Mouse (Mus musculus): Measurements from ENCODE around the gene Ap5z1. TPM values are rescaled to one million over a fixed set of nuclear protein-coding genes. Genes with fewer than 3 reads are reported as not detected.

Gene Ap5z1
- polyA plus RNA-seq, 1 experiment from 2014 or later, result 6.0 TPM

DNA sequence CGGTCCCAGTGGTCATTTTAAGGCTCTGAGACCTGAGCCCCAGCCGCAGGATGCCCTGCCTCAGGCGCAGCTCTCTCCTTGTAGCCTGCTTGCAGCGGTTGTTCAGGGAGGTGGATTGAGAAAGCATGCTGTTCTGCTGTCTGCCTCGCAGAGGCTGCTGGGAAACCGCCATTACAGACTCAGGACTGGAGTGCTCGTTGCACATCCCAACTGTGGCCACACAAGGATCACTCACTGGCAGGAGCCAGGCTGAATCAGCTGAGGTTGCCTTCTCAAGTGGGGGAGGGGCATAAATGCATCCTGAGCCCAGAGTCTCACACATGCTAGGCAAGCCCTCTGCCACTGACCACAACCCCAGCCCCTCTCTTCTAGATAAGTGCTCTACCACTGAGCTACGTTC is 18.0 kb upstream of the Ap5z1 start:
- H3K4me2 ChIP-seq (ENCODE audit: low read length), result no peak overlapping the region
- no peaks in the 10 kb centered on the region for H3K27me3 ChIP-seq (ENCODE audit: control insufficient read depth, insufficient read depth, low read length)
- no peak overlapping the region for H3K4me3 ChIP-seq (ENCODE audit: control insufficient read depth in 1 of 2, insufficient read depth in 1 of 2, low read depth in 1 of 2, low read length in 2 of 2)
- no peak overlapping the region for H3K27ac ChIP-seq (replicated peaks in 1 of 2; ENCODE audit: control insufficient read depth in 1 of 2, insufficient read depth in 1 of 2, low read depth in 2 of 2, low read length in 2 of 2)
- H3K9me3 ChIP-seq (ENCODE audit: control insufficient read depth, low read length), result no peaks in the 10 kb centered on the region
- no peak for ATAC-seq (ENCODE audit: insufficient number of reproducible peaks, insufficient read depth, low FRiP score, low read depth)
- H3K9ac ChIP-seq (ENCODE audit: low read length), result no peak overlapping the region
- 36% methylated on average over 8 of the region's 8 CpGs for WGBS
- H3K36me3 ChIP-seq (ENCODE audit: control insufficient read depth, insufficient read depth, low read length), result peaks cover 20% of the 10 kb centered on the region
- peaks cover 23 to 43% of the 10 kb centered on the region in 2 experiments for H3K4me1 ChIP-seq (ENCODE audit: control insufficient read depth in 2 of 2, insufficient read depth in 2 of 2, low read length in 2 of 2)

DNA sequence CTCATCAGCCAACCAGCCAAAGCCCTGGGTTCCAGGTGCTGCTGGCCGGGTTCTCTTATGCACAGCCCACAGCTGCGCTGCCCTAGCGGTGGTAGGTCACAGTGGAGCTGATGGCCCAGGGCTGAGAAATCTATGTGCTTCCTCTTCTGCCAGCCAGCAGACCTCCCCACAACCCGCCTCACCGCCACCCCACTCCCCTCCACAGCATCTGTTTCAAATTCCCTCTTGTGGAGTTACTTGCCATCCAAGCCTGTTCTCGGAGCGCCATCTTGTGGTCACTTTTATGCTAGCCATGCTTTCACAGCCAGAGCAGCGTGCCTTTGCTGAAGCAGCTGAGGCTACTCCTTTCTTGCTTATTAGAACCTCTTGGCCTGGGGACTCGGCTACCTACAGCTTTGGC is 15.7 kb upstream of the Ap5z1 start:
- Histone ChIP-seq H3K9ac (ENCODE audit: low read length) (no peak overlapping the region), H3K4me2 (ENCODE audit: low read length) (no peak overlapping the region), H3K27me3 (ENCODE audit: control insufficient read depth, insufficient read depth, low read length) (no peaks in the 10 kb centered on the region), H3K27ac (replicated peaks in 1 of 2; ENCODE audit: control insufficient read depth in 1 of 2, insufficient read depth in 1 of 2, low read depth in 2 of 2, low read length in 2 of 2) (no peak overlapping the region), H3K9me3 (ENCODE audit: control insufficient read depth, low read length) (no peaks in the 10 kb centered on the region), H3K4me1 (ENCODE audit: control insufficient read depth in 2 of 2, insufficient read depth in 2 of 2, low read length in 2 of 2) (peaks cover 15 to 31% of the 10 kb centered on the region in 2 experiments; a peak in 3 of 4 replicates), H3K36me3 (ENCODE audit: control insufficient read depth, insufficient read depth, low read length) (peaks cover 36% of the 10 kb centered on the region), H3K4me3 (ENCODE audit: control insufficient read depth in 1 of 2, insufficient read depth in 1 of 2, low read depth in 1 of 2, low read length in 2 of 2) (no peak overlapping the region)
- 0 out of 2 replicates have a peak, but pooled peaks have one; percentile 17 for ATAC-seq (ENCODE audit: insufficient number of reproducible peaks, insufficient read depth, low FRiP score, low read depth)
- 10% methylated on average over 9 of the region's 9 CpGs for WGBS

DNA sequence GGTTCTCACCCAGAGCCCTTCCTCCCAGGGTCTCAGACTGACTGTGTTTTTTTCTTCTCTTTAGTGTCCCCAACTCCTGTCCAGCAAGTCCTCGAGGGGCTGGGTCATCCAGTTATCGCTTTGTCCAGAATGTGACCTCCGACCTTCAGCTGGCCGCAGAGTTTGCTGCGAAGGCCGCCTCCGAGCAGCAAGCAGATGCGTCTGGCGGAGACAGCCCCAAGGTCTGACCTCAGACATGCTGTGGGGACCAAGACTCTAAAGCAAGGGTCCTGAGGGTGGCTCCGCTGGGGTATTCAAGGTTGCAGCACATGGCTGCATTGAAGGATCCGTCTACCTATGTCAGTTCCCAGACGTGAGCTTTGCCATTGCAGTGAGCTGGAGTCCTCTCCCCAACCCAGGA is 15.1 kb upstream of the Ap5z1 start:
- H3K36me3 ChIP-seq (ENCODE audit: control insufficient read depth, insufficient read depth, low read length), result peaks cover 40% of the 10 kb centered on the region
- no peak overlapping the region for H3K4me3 ChIP-seq (ENCODE audit: control insufficient read depth in 1 of 2, insufficient read depth in 1 of 2, low read depth in 1 of 2, low read length in 2 of 2)
- H3K4me1 ChIP-seq (ENCODE audit: control insufficient read depth in 2 of 2, insufficient read depth in 2 of 2, low read length in 2 of 2), result peaks cover 12 to 31% of the 10 kb centered on the region in 2 experiments; a peak in 3 of 4 replicates
- no peaks in the 10 kb centered on the region for H3K9me3 ChIP-seq (ENCODE audit: control insufficient read depth, low read length)
- no peak overlapping the region for H3K27ac ChIP-seq (replicated peaks in 1 of 2; ENCODE audit: control insufficient read depth in 1 of 2, insufficient read depth in 1 of 2, low read depth in 2 of 2, low read length in 2 of 2)
- 65% methylated on average over 12 of the region's 12 CpGs for WGBS
- H3K27me3 ChIP-seq (ENCODE audit: control insufficient read depth, insufficient read depth, low read length), result no peaks in the 10 kb centered on the region
- H3K4me2 ChIP-seq (ENCODE audit: low read length), result no peak overlapping the region
- no peak for ATAC-seq (ENCODE audit: insufficient number of reproducible peaks, insufficient read depth, low FRiP score, low read depth)
- H3K9ac ChIP-seq (ENCODE audit: low read length), result no peak overlapping the region

DNA sequence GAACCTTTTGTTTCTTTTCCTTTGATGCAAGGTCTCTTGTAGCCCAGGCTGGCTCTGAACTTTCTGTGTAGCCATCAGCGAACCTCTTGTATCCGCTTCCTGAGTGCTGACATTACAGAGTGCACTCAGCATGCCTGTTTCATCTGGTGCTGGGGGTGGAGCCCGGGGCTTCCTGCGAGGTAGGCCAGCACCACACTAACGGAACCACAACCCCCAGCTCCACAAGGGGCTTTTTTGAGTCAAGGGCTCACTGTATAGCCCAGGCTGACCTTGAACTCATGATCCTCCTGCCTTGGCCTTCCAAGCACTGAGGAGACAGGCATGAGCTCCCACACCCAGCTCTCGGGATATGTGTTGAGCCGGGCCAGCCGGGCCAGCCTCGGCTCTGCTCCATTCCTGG is 12.9 kb upstream of the Ap5z1 start:
- peaks cover 60% of the 10 kb centered on the region for H3K36me3 ChIP-seq (ENCODE audit: control insufficient read depth, insufficient read depth, low read length)
- peaks cover 2 to 15% of the 10 kb centered on the region in 2 experiments; a peak in 3 of 4 replicates for H3K4me1 ChIP-seq (ENCODE audit: control insufficient read depth in 2 of 2, insufficient read depth in 2 of 2, low read length in 2 of 2)
- no peaks in the 10 kb centered on the region for H3K27me3 ChIP-seq (ENCODE audit: control insufficient read depth, insufficient read depth, low read length)
- no peaks in the 10 kb centered on the region for H3K9me3 ChIP-seq (ENCODE audit: control insufficient read depth, low read length)
- 90% methylated on average over 9 of the region's 9 CpGs for WGBS
- no peak overlapping the region for H3K4me3 ChIP-seq (ENCODE audit: control insufficient read depth in 1 of 2, insufficient read depth in 1 of 2, low read depth in 1 of 2, low read length in 2 of 2)
- H3K27ac ChIP-seq (replicated peaks in 1 of 2; ENCODE audit: control insufficient read depth in 1 of 2, insufficient read depth in 1 of 2, low read depth in 2 of 2, low read length in 2 of 2), result no peak overlapping the region
- no peak overlapping the region for H3K9ac ChIP-seq (ENCODE audit: low read length)
- ATAC-seq (ENCODE audit: insufficient number of reproducible peaks, insufficient read depth, low FRiP score, low read depth), result no peak
- no peak overlapping the region for H3K4me2 ChIP-seq (ENCODE audit: low read length)

DNA sequence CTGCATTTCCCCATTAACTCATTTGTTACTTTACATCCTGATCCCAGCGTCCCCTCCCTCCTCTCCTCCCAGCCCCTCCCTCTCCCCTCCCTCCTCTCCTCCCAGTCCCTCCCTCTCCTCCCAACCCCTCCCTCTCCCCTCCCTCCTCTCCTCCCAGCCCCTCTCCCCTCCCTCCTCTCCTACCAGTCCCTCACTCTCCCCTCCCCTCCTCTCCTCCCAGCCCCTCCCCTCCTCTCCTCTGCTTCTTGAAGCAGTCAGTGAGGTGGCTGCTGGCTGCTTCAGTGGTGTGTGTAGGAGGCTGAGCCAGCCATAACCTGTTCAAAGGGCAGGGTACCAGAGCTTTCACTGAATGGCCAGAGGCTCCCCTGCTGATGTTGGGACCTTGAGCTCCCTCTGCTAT is 12.0 kb upstream of the Ap5z1 start:
- Histone ChIP-seq H3K27ac (replicated peaks in 1 of 2; ENCODE audit: control insufficient read depth in 1 of 2, insufficient read depth in 1 of 2, low read depth in 2 of 2, low read length in 2 of 2) (no peak overlapping the region), H3K4me3 (ENCODE audit: control insufficient read depth in 1 of 2, insufficient read depth in 1 of 2, low read depth in 1 of 2, low read length in 2 of 2) (no peak overlapping the region), H3K4me2 (ENCODE audit: low read length) (no peak overlapping the region), H3K36me3 (ENCODE audit: control insufficient read depth, insufficient read depth, low read length) (peaks cover 69% of the 10 kb centered on the region), H3K27me3 (ENCODE audit: control insufficient read depth, insufficient read depth, low read length) (no peaks in the 10 kb centered on the region), H3K9me3 (ENCODE audit: control insufficient read depth, low read length) (no peaks in the 10 kb centered on the region), H3K4me1 (ENCODE audit: control insufficient read depth in 2 of 2, insufficient read depth in 2 of 2, low read length in 2 of 2) (peaks cover 2 to 10% of the 10 kb centered on the region in 2 experiments; a peak in 3 of 4 replicates), H3K9ac (ENCODE audit: low read length) (no peak overlapping the region)
- WGBS, result 30% methylated on average over 1 of the region's 1 CpGs
- no peak for ATAC-seq (ENCODE audit: insufficient number of reproducible peaks, insufficient read depth, low FRiP score, low read depth)

DNA sequence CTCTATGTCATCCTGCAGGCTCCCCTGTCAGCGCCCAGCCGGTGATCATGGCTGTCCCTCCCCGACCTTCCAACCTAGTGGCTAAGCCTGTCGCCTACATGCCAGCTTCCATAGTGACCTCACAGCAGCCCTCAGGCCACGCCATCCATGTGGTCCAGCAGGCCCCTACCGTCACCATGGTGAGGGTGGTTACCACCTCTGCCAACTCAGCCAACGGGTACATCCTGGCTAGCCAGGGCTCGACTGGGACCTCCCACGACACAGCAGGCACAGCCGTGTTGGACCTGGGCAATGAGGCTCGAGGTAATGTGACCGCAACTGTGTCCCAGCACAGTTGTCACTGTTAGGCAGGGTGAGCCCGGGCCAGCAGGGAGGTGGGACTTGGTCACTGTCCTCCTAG is 10.0 kb upstream of the Ap5z1 start:
- WGBS, result 94% methylated on average over 13 of the region's 13 CpGs
- no peak for ATAC-seq (ENCODE audit: insufficient number of reproducible peaks, insufficient read depth, low FRiP score, low read depth)
- no peak overlapping the region for H3K4me3 ChIP-seq (ENCODE audit: control insufficient read depth in 1 of 2, insufficient read depth in 1 of 2, low read depth in 1 of 2, low read length in 2 of 2)
- no peaks in the 10 kb centered on the region for H3K9me3 ChIP-seq (ENCODE audit: control insufficient read depth, low read length)
- H3K9ac ChIP-seq (ENCODE audit: low read length), result no peak overlapping the region
- H3K27me3 ChIP-seq (ENCODE audit: control insufficient read depth, insufficient read depth, low read length), result no peaks in the 10 kb centered on the region
- H3K4me1 ChIP-seq (ENCODE audit: control insufficient read depth in 2 of 2, insufficient read depth in 2 of 2, low read length in 2 of 2), result peaks cover 0 to 8% of the 10 kb centered on the region in 2 experiments; a peak in 2 of 4 replicates
- H3K4me2 ChIP-seq (ENCODE audit: low read length), result no peak overlapping the region
- no peak overlapping the region for H3K27ac ChIP-seq (replicated peaks in 1 of 2; ENCODE audit: control insufficient read depth in 1 of 2, insufficient read depth in 1 of 2, low read depth in 2 of 2, low read length in 2 of 2)
- H3K36me3 ChIP-seq (ENCODE audit: control insufficient read depth, insufficient read depth, low read length), result peaks cover 87% of the 10 kb centered on the region

- Histone ChIP-seq H3K4me2 (ENCODE audit: low read length) (no peak overlapping the region), H3K4me1 (ENCODE audit: control insufficient read depth in 2 of 2, insufficient read depth in 2 of 2, low read length in 2 of 2) (peaks cover 0 to 8% of the 10 kb centered on the region in 2 experiments; a peak in 2 of 4 replicates), H3K4me3 (ENCODE audit: control insufficient read depth in 1 of 2, insufficient read depth in 1 of 2, low read depth in 1 of 2, low read length in 2 of 2) (no peak overlapping the region), H3K36me3 (ENCODE audit: control insufficient read depth, insufficient read depth, low read length) (peaks cover 70% of the 10 kb centered on the region), H3K27me3 (ENCODE audit: control insufficient read depth, insufficient read depth, low read length) (no peaks in the 10 kb centered on the region), H3K9me3 (ENCODE audit: control insufficient read depth, low read length) (no peaks in the 10 kb centered on the region), H3K9ac (ENCODE audit: low read length) (no peak overlapping the region), H3K27ac (replicated peaks in 1 of 2; ENCODE audit: control insufficient read depth in 1 of 2, insufficient read depth in 1 of 2, low read depth in 2 of 2, low read length in 2 of 2) (no peak overlapping the region)
- ATAC-seq (ENCODE audit: insufficient number of reproducible peaks, insufficient read depth, low FRiP score, low read depth), result no peak
- WGBS, result 66% methylated on average over 15 of the region's 15 CpGs
These were observed 7.4 kb upstream of the Ap5z1 start for GRCm38 (mm10) chr5:142456318-142456717.

- H3K4me2 ChIP-seq (ENCODE audit: low read length), result no peak overlapping the region
- no peak for ATAC-seq (ENCODE audit: insufficient number of reproducible peaks, insufficient read depth, low FRiP score, low read depth)
- no peaks in the 10 kb centered on the region for H3K27me3 ChIP-seq (ENCODE audit: control insufficient read depth, insufficient read depth, low read length)
- H3K36me3 ChIP-seq (ENCODE audit: control insufficient read depth, insufficient read depth, low read length), result peaks cover 67% of the 10 kb centered on the region
- no peak overlapping the region for H3K9ac ChIP-seq (ENCODE audit: low read length)
- H3K27ac ChIP-seq (replicated peaks in 1 of 2; ENCODE audit: control insufficient read depth in 1 of 2, insufficient read depth in 1 of 2, low read depth in 2 of 2, low read length in 2 of 2), result no peak overlapping the region; a peak in 1 of 4 replicates
- 44% methylated on average over 10 of the region's 10 CpGs for WGBS
- peaks cover 0 to 8% of the 10 kb centered on the region in 2 experiments; a peak in 2 of 4 replicates for H3K4me1 ChIP-seq (ENCODE audit: control insufficient read depth in 2 of 2, insufficient read depth in 2 of 2, low read length in 2 of 2)
- H3K4me3 ChIP-seq (ENCODE audit: control insufficient read depth in 1 of 2, insufficient read depth in 1 of 2, low read depth in 1 of 2, low read length in 2 of 2), result no peak overlapping the region
- no peaks in the 10 kb centered on the region for H3K9me3 ChIP-seq (ENCODE audit: control insufficient read depth, low read length)
These were observed 6.4 kb upstream of the Ap5z1 start for GRCm38 (mm10) chr5:142457345-142457744.
